Mouse (Mus musculus): ENCODE data around the gene Gtf3c5. TPM values are rescaled to one million over a fixed set of nuclear protein-coding genes. Genes with fewer than 3 reads are reported as not detected.

The Gtf3c5 gene
- polyA plus RNA-seq, 1 experiment from 2014 or later, result 20.7 TPM

GRCm38 (mm10) chr2:28585730-28586129 lies 2.2 kb upstream of the Gtf3c5 start:
- Histone ChIP-seq H3K27ac (replicated peaks in 1 of 2; ENCODE audit: control insufficient read depth in 1 of 2, insufficient read depth in 1 of 2, low read depth in 2 of 2, low read length in 2 of 2) (no peak overlapping the region), H3K27me3 (ENCODE audit: control insufficient read depth, insufficient read depth, low read length) (no peaks in the 10 kb centered on the region), H3K4me1 (ENCODE audit: control insufficient read depth in 2 of 2, insufficient read depth in 2 of 2, low read length in 2 of 2) (peaks cover 0 to 12% of the 10 kb centered on the region in 2 experiments; a peak in 2 of 4 replicates), H3K4me2 (ENCODE audit: low read length) (no peak overlapping the region), H3K9me3 (ENCODE audit: control insufficient read depth, low read length) (no peaks in the 10 kb centered on the region), H3K9ac (ENCODE audit: low read length) (no peak overlapping the region), H3K36me3 (ENCODE audit: control insufficient read depth, insufficient read depth, low read length) (peaks cover 3% of the 10 kb centered on the region), H3K4me3 (ENCODE audit: control insufficient read depth in 1 of 2, insufficient read depth in 1 of 2, low read depth in 1 of 2, low read length in 2 of 2) (no peak overlapping the region)
- 42% methylated on average over 2 of the region's 2 CpGs for WGBS
- ATAC-seq (ENCODE audit: insufficient number of reproducible peaks, insufficient read depth, low FRiP score, low read depth), result no peak

- no peak for ATAC-seq (ENCODE audit: insufficient number of reproducible peaks, insufficient read depth, low FRiP score, low read depth)
- Histone ChIP-seq H3K4me3 (ENCODE audit: control insufficient read depth in 1 of 2, insufficient read depth in 1 of 2, low read depth in 1 of 2, low read length in 2 of 2) (no peak overlapping the region), H3K27ac (replicated peaks in 1 of 2; ENCODE audit: control insufficient read depth in 1 of 2, insufficient read depth in 1 of 2, low read depth in 2 of 2, low read length in 2 of 2) (no peak overlapping the region), H3K9me3 (ENCODE audit: control insufficient read depth, low read length) (no peaks in the 10 kb centered on the region), H3K9ac (ENCODE audit: low read length) (no peak overlapping the region), H3K27me3 (ENCODE audit: control insufficient read depth, insufficient read depth, low read length) (no peaks in the 10 kb centered on the region), H3K36me3 (ENCODE audit: control insufficient read depth, insufficient read depth, low read length) (peaks cover 8% of the 10 kb centered on the region), H3K4me1 (ENCODE audit: control insufficient read depth in 2 of 2, insufficient read depth in 2 of 2, low read length in 2 of 2) (peaks cover 0 to 12% of the 10 kb centered on the region in 2 experiments; a peak in 2 of 4 replicates), H3K4me2 (ENCODE audit: low read length) (no peak overlapping the region)
- 18% methylated on average over 6 of the region's 6 CpGs for WGBS
Measured at GRCm38 (mm10) chr2:28585043-28585571, 1.6 kb upstream of the Gtf3c5 start.

GRCm38 (mm10) chr2:28582647-28583353 lies 751 bp downstream of the Gtf3c5 start:
- under 1% methylated on average over 56 of the region's 56 CpGs for WGBS
- Histone ChIP-seq H3K4me2 (ENCODE audit: low read length) (peak overlapping the region; percentile 79), H3K9me3 (ENCODE audit: control insufficient read depth, low read length) (no peaks in the 10 kb centered on the region), H3K36me3 (ENCODE audit: control insufficient read depth, insufficient read depth, low read length) (peaks cover 29% of the 10 kb centered on the region), H3K27ac (replicated peaks in 1 of 2; ENCODE audit: control insufficient read depth in 1 of 2, insufficient read depth in 1 of 2, low read depth in 2 of 2, low read length in 2 of 2) (peak overlapping the region; percentile 80 to 91), H3K4me1 (ENCODE audit: control insufficient read depth in 2 of 2, insufficient read depth in 2 of 2, low read length in 2 of 2) (peaks cover 0 to 12% of the 10 kb centered on the region in 2 experiments; a peak in 2 of 4 replicates), H3K27me3 (ENCODE audit: control insufficient read depth, insufficient read depth, low read length) (no peaks in the 10 kb centered on the region), H3K4me3 (ENCODE audit: control insufficient read depth in 1 of 2, insufficient read depth in 1 of 2, low read depth in 1 of 2, low read length in 2 of 2) (peak overlapping the region; percentile 79 to 94), H3K9ac (ENCODE audit: low read length) (peak overlapping the region; percentile 75)
- peak; percentile 86 for ATAC-seq (ENCODE audit: insufficient number of reproducible peaks, insufficient read depth, low FRiP score, low read depth)

- 69% methylated on average over 5 of the region's 5 CpGs for WGBS
- H3K9ac ChIP-seq (ENCODE audit: low read length), result no peak overlapping the region
- peaks cover 74% of the 10 kb centered on the region for H3K36me3 ChIP-seq (ENCODE audit: control insufficient read depth, insufficient read depth, low read length)
- ATAC-seq (ENCODE audit: insufficient number of reproducible peaks, insufficient read depth, low FRiP score, low read depth), result no peak
- H3K27me3 ChIP-seq (ENCODE audit: control insufficient read depth, insufficient read depth, low read length), result no peaks in the 10 kb centered on the region
- no peak overlapping the region for H3K27ac ChIP-seq (replicated peaks in 1 of 2; ENCODE audit: control insufficient read depth in 1 of 2, insufficient read depth in 1 of 2, low read depth in 2 of 2, low read length in 2 of 2)
- H3K4me1 ChIP-seq (ENCODE audit: control insufficient read depth in 2 of 2, insufficient read depth in 2 of 2, low read length in 2 of 2), result peaks cover 0 to 8% of the 10 kb centered on the region in 2 experiments; a peak in 2 of 4 replicates
- H3K9me3 ChIP-seq (ENCODE audit: control insufficient read depth, low read length), result no peaks in the 10 kb centered on the region
- H3K4me2 ChIP-seq (ENCODE audit: low read length), result no peak overlapping the region
- H3K4me3 ChIP-seq (ENCODE audit: control insufficient read depth in 1 of 2, insufficient read depth in 1 of 2, low read depth in 1 of 2, low read length in 2 of 2), result no peak overlapping the region
Measured at GRCm38 (mm10) chr2:28578003-28578402, 5.5 kb downstream of the Gtf3c5 start.

- Histone ChIP-seq H3K27ac (replicated peaks in 1 of 2; ENCODE audit: control insufficient read depth in 1 of 2, insufficient read depth in 1 of 2, low read depth in 2 of 2, low read length in 2 of 2) (no peak overlapping the region), H3K4me1 (ENCODE audit: control insufficient read depth in 2 of 2, insufficient read depth in 2 of 2, low read length in 2 of 2) (peaks cover 0 to 3% of the 10 kb centered on the region in 2 experiments; a peak in 2 of 4 replicates), H3K4me3 (ENCODE audit: control insufficient read depth in 1 of 2, insufficient read depth in 1 of 2, low read depth in 1 of 2, low read length in 2 of 2) (no peak overlapping the region), H3K9ac (ENCODE audit: low read length) (no peak overlapping the region), H3K4me2 (ENCODE audit: low read length) (no peak overlapping the region), H3K27me3 (ENCODE audit: control insufficient read depth, insufficient read depth, low read length) (no peaks in the 10 kb centered on the region), H3K9me3 (ENCODE audit: control insufficient read depth, low read length) (no peaks in the 10 kb centered on the region), H3K36me3 (ENCODE audit: control insufficient read depth, insufficient read depth, low read length) (peaks cover 85% of the 10 kb centered on the region)
- no peak for ATAC-seq (ENCODE audit: insufficient number of reproducible peaks, insufficient read depth, low FRiP score, low read depth)
- WGBS, result 90% methylated on average over 3 of the region's 3 CpGs
Measured at GRCm38 (mm10) chr2:28576815-28577214, 6.7 kb downstream of the Gtf3c5 start.

- peaks cover 94% of the 10 kb centered on the region for H3K36me3 ChIP-seq (ENCODE audit: control insufficient read depth, insufficient read depth, low read length)
- H3K27ac ChIP-seq (replicated peaks in 1 of 2; ENCODE audit: control insufficient read depth in 1 of 2, insufficient read depth in 1 of 2, low read depth in 2 of 2, low read length in 2 of 2), result no peak overlapping the region
- no peaks in the 10 kb centered on the region for H3K4me1 ChIP-seq (ENCODE audit: control insufficient read depth in 2 of 2, insufficient read depth in 2 of 2, low read length in 2 of 2)
- no peak overlapping the region for H3K4me3 ChIP-seq (ENCODE audit: control insufficient read depth in 1 of 2, insufficient read depth in 1 of 2, low read depth in 1 of 2, low read length in 2 of 2)
- 64% methylated on average over 4 of the region's 4 CpGs for WGBS
- H3K27me3 ChIP-seq (ENCODE audit: control insufficient read depth, insufficient read depth, low read length), result no peaks in the 10 kb centered on the region
- no peaks in the 10 kb centered on the region for H3K9me3 ChIP-seq (ENCODE audit: control insufficient read depth, low read length)
- no peak for ATAC-seq (ENCODE audit: insufficient number of reproducible peaks, insufficient read depth, low FRiP score, low read depth)
- H3K9ac ChIP-seq (ENCODE audit: low read length), result no peak overlapping the region
- no peak overlapping the region for H3K4me2 ChIP-seq (ENCODE audit: low read length)
Measured at GRCm38 (mm10) chr2:28575341-28575740, 8.2 kb downstream of the Gtf3c5 start.

- Histone ChIP-seq H3K4me2 (ENCODE audit: low read length) (no peak overlapping the region), H3K4me3 (ENCODE audit: control insufficient read depth in 1 of 2, insufficient read depth in 1 of 2, low read depth in 1 of 2, low read length in 2 of 2) (no peak overlapping the region), H3K9ac (ENCODE audit: low read length) (no peak overlapping the region), H3K4me1 (ENCODE audit: control insufficient read depth in 2 of 2, insufficient read depth in 2 of 2, low read length in 2 of 2) (no peaks in the 10 kb centered on the region), H3K36me3 (ENCODE audit: control insufficient read depth, insufficient read depth, low read length) (peaks cover 99% of the 10 kb centered on the region), H3K27ac (replicated peaks in 1 of 2; ENCODE audit: control insufficient read depth in 1 of 2, insufficient read depth in 1 of 2, low read depth in 2 of 2, low read length in 2 of 2) (no peak overlapping the region), H3K27me3 (ENCODE audit: control insufficient read depth, insufficient read depth, low read length) (no peaks in the 10 kb centered on the region), H3K9me3 (ENCODE audit: control insufficient read depth, low read length) (no peaks in the 10 kb centered on the region)
- 73% methylated on average over 3 of the region's 3 CpGs for WGBS
- ATAC-seq (ENCODE audit: insufficient number of reproducible peaks, insufficient read depth, low FRiP score, low read depth), result no peak
Measured at GRCm38 (mm10) chr2:28569903-28570302, 13.6 kb downstream of the Gtf3c5 start.

Data from heart, embryonic 14.5 days (tissue).